Mouse (Mus musculus) NIH3T3 (cell line): ENCODE data around the gene Man1a.

Experiments
- DNase-seq: peaks from one replicate; pipeline ENCODE4 v3.0.0-alpha.2; 2012; ENCODE audit warnings: low read depth

Gene Man1a

GRCm38 (mm10) chr10:54060587-54060986, 15.8 kb downstream of the Man1a start:
- DNase-seq, result no peak

GRCm38 (mm10) chr10:54059679-54060249, 16.6 kb downstream of the Man1a start:
- peak; percentile 38 for DNase-seq

- peak; percentile 53 for DNase-seq
Observed at GRCm38 (mm10) chr10:54059092-54059496, 17.3 kb downstream of the Man1a start.

GRCm38 (mm10) chr10:54058657-54059056, 17.8 kb downstream of the Man1a start:
- no peak for DNase-seq

GRCm38 (mm10) chr10:54054188-54054587, 22.2 kb downstream of the Man1a start:
- no peak for DNase-seq

GRCm38 (mm10) chr10:54047885-54048284, 28.5 kb downstream of the Man1a start:
- DNase-seq, result peak; percentile 47

GRCm38 (mm10) chr10:54043358-54043757, 33.1 kb downstream of the Man1a start:
- no peak for DNase-seq

GRCm38 (mm10) chr10:54042212-54042840, 34.1 kb downstream of the Man1a start:
- no peak for DNase-seq

- DNase-seq, result peak; percentile 43
Observed at GRCm38 (mm10) chr10:54040261-54041165, 35.9 kb downstream of the Man1a start.

- no peak for DNase-seq
Observed at GRCm38 (mm10) chr10:54039754-54040153, 36.7 kb downstream of the Man1a start.

GRCm38 (mm10) chr10:54038734-54039133, 37.7 kb downstream of the Man1a start:
- no peak for DNase-seq

- DNase-seq, result no peak
Observed at GRCm38 (mm10) chr10:54038180-54038579, 38.2 kb downstream of the Man1a start.

- no peak for DNase-seq
Observed at GRCm38 (mm10) chr10:54037348-54038010, 38.9 kb downstream of the Man1a start.

- DNase-seq, result no peak
Observed at GRCm38 (mm10) chr10:54035586-54035985, 40.8 kb downstream of the Man1a start.

GRCm38 (mm10) chr10:54034779-54035178, 41.6 kb downstream of the Man1a start:
- no peak for DNase-seq

GRCm38 (mm10) chr10:54032316-54033092, 43.9 kb downstream of the Man1a start:
- DNase-seq, result peak; percentile 84

- no peak for DNase-seq
Observed at GRCm38 (mm10) chr10:54028866-54029265, 47.5 kb downstream of the Man1a start.

- peak; percentile 19 for DNase-seq
Observed at GRCm38 (mm10) chr10:54026738-54027427, 49.5 kb downstream of the Man1a start.

GRCm38 (mm10) chr10:54026101-54026500, 50.3 kb downstream of the Man1a start:
- DNase-seq, result no peak

GRCm38 (mm10) chr10:54017904-54018454, 58.4 kb downstream of the Man1a start:
- no peak for DNase-seq
